Mouse (Mus musculus) liver, embryonic 12.5 days (tissue): Measurements from ENCODE around the gene Tmprss6. TPM values are rescaled to one million over a fixed set of nuclear protein-coding genes. Genes with fewer than 3 reads are reported as not detected.

Source experiments
- ATAC-seq: fragments of 200-750 bp; cut with Nextera tagmentation; 2 replicates; pipeline ENCODE4 v1.8.0; 2017; ENCODE audit warnings: moderate number of reproducible peaks, mild to moderate bottlenecking, moderate library complexity
- H3K27ac ChIP-seq: fragments of 300-500 bp; sonication (generic); 2 replicates; pipeline ENCODE4 v1.5.1; 2016; ENCODE audit warnings: mild to moderate bottlenecking
- H3K27me3 ChIP-seq: fragments of 300-500 bp; sonication (generic); replicated peaks from 2 replicates; pipeline ENCODE4 v1.6.1; 2016; ENCODE audit warnings: mild to moderate bottlenecking, moderate library complexity
- H3K36me3 ChIP-seq: fragments of 300-500 bp; sonication (generic); 2 replicates; pipeline ENCODE4 v1.6.1; 2016; ENCODE audit warnings: mild to moderate bottlenecking, moderate library complexity
- H3K4me1 ChIP-seq: fragments of 300-500 bp; sonication (generic); 2 replicates; pipeline ENCODE4 v1.6.1; 2016
- H3K4me2 ChIP-seq: fragments of 300-500 bp; sonication (generic); 2 replicates; pipeline ENCODE4 v1.6.1; 2016; ENCODE audit warnings: mild to moderate bottlenecking, moderate library complexity
- H3K4me3 ChIP-seq: fragments of 300-500 bp; sonication (generic); 2 replicates; pipeline ENCODE4 v1.5.1; 2016; ENCODE audit warnings: mild to moderate bottlenecking, moderate library complexity
- H3K9ac ChIP-seq: fragments of 300-500 bp; sonication (generic); 2 replicates; pipeline ENCODE4 v1.6.1; 2016; ENCODE audit warnings: mild to moderate bottlenecking, moderate library complexity
- H3K9me3 ChIP-seq: fragments of 300-500 bp; sonication (generic); replicated peaks from 2 replicates; pipeline ENCODE4 v1.6.1; 2016; ENCODE audit warnings: mild to moderate bottlenecking, moderate library complexity
- WGBS: fragments of 180-500 bp; shearing (Covaris S2); methylation state at CpG from one replicate; pipeline ENCODE4 v1.1.7; 2016; ENCODE audit not compliant: insufficient replicate concordance; 5-methylcytosine and 5-hydroxymethylcytosine counted together
- polyA plus RNA-seq: library from polyadenylated mRNA; unstranded; fragments of >200 nt; fragmentation: Nextera tagmentation; extraction: Ambion mirVana; gene quantifications from 2 replicates; pipeline ENCODE4 v1.2.1, GENCODE M21; 2016

Gene Tmprss6
- polyA plus RNA-seq, 1 experiment from 2014 or later: 6.7 TPM

DNA sequence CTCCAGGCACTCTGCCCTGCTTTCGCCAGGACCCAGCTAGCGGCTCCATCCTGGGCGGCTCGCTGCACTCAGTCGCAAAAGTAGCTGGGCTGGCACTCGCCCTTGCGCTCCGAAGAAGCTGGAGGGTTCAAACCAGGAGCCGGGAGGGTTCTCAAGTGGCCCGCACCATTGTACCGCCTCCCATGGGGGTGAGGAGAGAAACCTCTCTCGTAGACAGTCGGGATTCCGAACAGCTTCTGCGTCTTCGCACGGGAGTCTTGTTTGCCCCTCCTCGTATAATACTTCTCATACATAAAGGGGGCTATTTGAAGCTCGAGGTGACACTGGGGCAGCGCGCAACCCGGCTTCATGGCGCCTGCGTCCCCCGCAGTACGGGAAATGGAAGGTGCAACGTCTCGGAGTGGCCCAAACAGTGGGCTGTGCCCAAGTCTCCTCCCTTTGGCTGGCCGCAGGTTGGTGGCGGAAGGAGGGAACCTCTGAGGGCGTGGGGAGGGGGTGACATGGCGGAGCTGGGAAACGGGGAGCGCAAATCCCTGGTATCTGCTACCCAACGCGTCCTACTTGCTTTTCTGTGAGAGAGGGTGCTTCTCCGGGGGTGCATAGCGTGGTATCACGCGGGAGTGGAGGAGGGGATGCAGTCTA lies 62.0 kb downstream of the Tmprss6 start, which contains the start of gene Mpst:
Gene Mpst, plus strand, starts transcription at position 124 of the 642 bp plus-strand sequence.
- Histone ChIP-seq H3K27me3 (peaks cover 33% of the 10 kb centered on the region), H3K9me3 (no peaks in the 10 kb centered on the region), H3K4me3 (peak within 1 kb of the TSS; percentile 85), H3K4me2 (peak within 1 kb of the TSS; percentile 93), H3K36me3 (peaks cover 14% of the 10 kb centered on the region), H3K4me1 (peaks cover 88% of the 10 kb centered on the region), H3K27ac (peak within 1 kb of the TSS; percentile 99), H3K9ac (peak within 1 kb of the TSS; percentile 96)
- WGBS: 1% methylated on average over 40 of the region's 40 CpGs
- peak; percentile 89 for ATAC-seq

- Histone ChIP-seq H3K4me3 (peak within 1 kb of the TSS; percentile 85), H3K4me2 (peak within 1 kb of the TSS; percentile 93), H3K36me3 (peaks cover 12% of the 10 kb centered on the region), H3K27ac (peak within 1 kb of the TSS; percentile 99), H3K27me3 (peaks cover 26% of the 10 kb centered on the region), H3K4me1 (peaks cover 88% of the 10 kb centered on the region), H3K9me3 (no peaks in the 10 kb centered on the region), H3K9ac (peak within 1 kb of the TSS; percentile 96)
- 4% methylated on average over 34 of the region's 34 CpGs for WGBS
- peak; percentile 67 for ATAC-seq
Observed at GRCm38 (mm10) chr15:78405517-78406211, 62.8 kb downstream of the Tmprss6 start, which contains the start of gene Tst. TSS of gene Tst (minus strand) at chr15:78405907.

DNA sequence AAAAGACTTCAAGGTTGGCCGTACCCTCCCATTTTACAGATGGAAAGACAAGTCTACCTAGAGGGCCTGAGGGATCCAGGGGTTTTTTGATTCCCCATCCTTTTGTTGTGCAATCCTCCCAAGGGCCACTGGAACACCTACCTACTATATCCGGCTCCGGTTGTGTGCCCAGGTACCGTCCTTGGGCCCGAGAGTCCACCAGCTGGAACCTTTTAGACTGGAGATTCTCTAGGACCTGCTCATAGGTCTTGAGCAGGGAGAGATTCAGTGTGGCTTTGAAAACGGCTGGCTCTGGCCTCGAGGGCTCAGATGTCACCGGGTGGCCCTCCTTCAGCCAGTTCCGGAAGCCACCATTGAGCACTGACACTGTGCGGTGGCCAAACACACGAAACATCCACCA lies 63.3 kb downstream of the Tmprss6 start:
- H3K9ac ChIP-seq: peak overlapping the region; percentile 96
- peaks cover 22% of the 10 kb centered on the region for H3K27me3 ChIP-seq
- H3K4me3 ChIP-seq: peak overlapping the region; percentile 85
- H3K9me3 ChIP-seq: no peaks in the 10 kb centered on the region
- H3K4me1 ChIP-seq: peaks cover 84% of the 10 kb centered on the region
- peaks cover 7% of the 10 kb centered on the region for H3K36me3 ChIP-seq
- WGBS: 57% methylated on average over 11 of the region's 11 CpGs
- no peak for ATAC-seq
- H3K4me2 ChIP-seq: peak overlapping the region; percentile 93
- peak overlapping the region; percentile 99 for H3K27ac ChIP-seq

GRCm38 (mm10) chr15:78403896-78404295 lies 64.5 kb downstream of the Tmprss6 start:
- Histone ChIP-seq H3K4me3 (peak overlapping the region; percentile 85), H3K4me1 (peaks cover 72% of the 10 kb centered on the region), H3K9ac (peak overlapping the region; percentile 96), H3K27me3 (peaks cover 14% of the 10 kb centered on the region), H3K4me2 (peak overlapping the region; percentile 93), H3K9me3 (no peaks in the 10 kb centered on the region), H3K36me3 (peaks cover 13% of the 10 kb centered on the region), H3K27ac (peak overlapping the region; percentile 99)
- WGBS: 63% methylated on average over 1 of the region's 1 CpGs
- ATAC-seq: no peak

GRCm38 (mm10) chr15:78403301-78403741 lies 65.1 kb downstream of the Tmprss6 start:
- Histone ChIP-seq H3K4me1 (peaks cover 66% of the 10 kb centered on the region), H3K4me2 (peak overlapping the region; percentile 93), H3K27me3 (peaks cover 9% of the 10 kb centered on the region), H3K9ac (peak overlapping the region; percentile 96; the same call in 1 of the 2 replicates), H3K36me3 (peaks cover 13% of the 10 kb centered on the region), H3K27ac (peak overlapping the region; percentile 99), H3K9me3 (no peaks in the 10 kb centered on the region), H3K4me3 (peak overlapping the region; percentile 85)
- 61% methylated on average over 3 of the region's 3 CpGs for WGBS
- no peak for ATAC-seq

DNA sequence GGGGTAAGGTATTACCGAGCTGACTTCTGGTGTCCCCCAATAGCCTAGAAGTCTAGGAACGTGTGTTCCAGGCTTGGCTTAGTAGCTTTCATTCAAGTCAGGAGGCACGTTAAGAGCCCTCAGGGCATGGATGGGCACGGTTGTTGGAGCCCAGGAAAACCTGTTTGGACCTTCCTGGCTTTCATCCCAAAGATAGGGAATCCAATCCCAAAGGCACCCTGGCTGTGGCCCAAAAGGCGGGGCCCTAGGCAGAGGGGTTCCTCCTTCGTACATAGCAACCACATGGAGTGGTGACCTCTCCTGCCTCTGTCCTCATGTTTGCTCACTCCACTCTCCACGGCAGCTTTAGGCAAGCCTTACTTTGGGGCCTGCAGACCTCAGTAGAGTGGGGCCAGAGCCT lies 66.0 kb downstream of the Tmprss6 start:
- peaks cover 57% of the 10 kb centered on the region for H3K4me1 ChIP-seq
- H3K27me3 ChIP-seq: peaks cover 6% of the 10 kb centered on the region; the same call in 1 of the 2 replicates
- H3K4me3 ChIP-seq: no peak overlapping the region
- H3K9me3 ChIP-seq: no peaks in the 10 kb centered on the region
- H3K27ac ChIP-seq: peak overlapping the region; percentile 65
- H3K4me2 ChIP-seq: peak overlapping the region; percentile 93
- 74% methylated on average over 7 of the region's 7 CpGs for WGBS
- ATAC-seq: no peak
- peak overlapping the region; percentile 51; the same call in 1 of the 2 replicates for H3K9ac ChIP-seq
- H3K36me3 ChIP-seq: peaks cover 13% of the 10 kb centered on the region

DNA sequence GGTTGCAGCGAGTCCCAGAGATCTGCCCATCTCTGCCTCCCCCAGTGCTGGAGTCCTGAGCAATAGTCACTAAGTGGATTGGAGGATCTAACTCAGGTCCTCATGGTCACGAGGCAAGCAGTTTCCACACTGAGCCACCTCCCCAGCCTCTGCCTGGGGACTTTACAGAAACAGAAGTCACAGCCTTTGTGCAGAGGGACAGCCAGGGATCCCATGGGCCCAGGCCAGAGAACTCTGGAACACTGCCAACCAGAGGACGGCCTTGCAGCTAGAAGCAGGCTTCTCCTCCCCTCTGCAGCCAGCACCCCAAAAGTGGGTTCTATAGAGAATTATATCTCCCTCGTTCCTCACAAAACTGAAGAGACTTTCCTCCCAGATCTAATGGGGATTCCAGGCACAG lies 66.5 kb downstream of the Tmprss6 start:
- H3K27ac ChIP-seq: peak overlapping the region; percentile 65
- H3K27me3 ChIP-seq: peaks cover 6% of the 10 kb centered on the region; the same call in 1 of the 2 replicates
- no peak for ATAC-seq
- H3K4me1 ChIP-seq: peaks cover 52% of the 10 kb centered on the region
- 66% methylated on average over 4 of the region's 4 CpGs for WGBS
- H3K4me2 ChIP-seq: peak overlapping the region; percentile 93; the same call in 1 of the 2 replicates
- H3K9me3 ChIP-seq: no peaks in the 10 kb centered on the region
- H3K36me3 ChIP-seq: peaks cover 13% of the 10 kb centered on the region
- no peak overlapping the region for H3K4me3 ChIP-seq
- no peak overlapping the region for H3K9ac ChIP-seq

DNA sequence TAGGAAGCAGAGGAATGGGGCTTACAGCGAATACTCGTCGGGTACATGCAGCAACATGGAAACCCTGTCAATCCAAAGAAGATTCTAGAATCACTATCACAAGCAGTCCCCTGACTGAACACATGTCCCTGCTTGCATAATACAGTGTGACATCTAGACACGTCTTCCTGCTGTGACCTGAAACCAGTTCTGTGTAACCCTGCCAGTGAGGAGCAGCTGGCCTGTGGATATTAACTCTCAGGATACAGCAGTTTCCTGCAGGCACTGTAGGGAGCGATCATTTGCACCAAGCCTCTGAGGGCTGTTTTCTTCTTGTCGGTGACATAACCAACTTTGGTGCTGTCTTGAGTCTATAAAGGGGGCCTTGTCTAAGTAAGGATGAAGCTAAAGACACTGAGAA lies 67.1 kb downstream of the Tmprss6 start:
- H3K4me2 ChIP-seq: no peak overlapping the region
- H3K4me3 ChIP-seq: no peak overlapping the region
- H3K4me1 ChIP-seq: peaks cover 52% of the 10 kb centered on the region
- no peak for ATAC-seq
- H3K9me3 ChIP-seq: no peaks in the 10 kb centered on the region
- peaks cover 13% of the 10 kb centered on the region for H3K36me3 ChIP-seq
- no peak overlapping the region for H3K9ac ChIP-seq
- peaks cover 6% of the 10 kb centered on the region; the same call in 1 of the 2 replicates for H3K27me3 ChIP-seq
- WGBS: 70% methylated on average over 6 of the region's 6 CpGs
- peak overlapping the region; percentile 65 for H3K27ac ChIP-seq

DNA sequence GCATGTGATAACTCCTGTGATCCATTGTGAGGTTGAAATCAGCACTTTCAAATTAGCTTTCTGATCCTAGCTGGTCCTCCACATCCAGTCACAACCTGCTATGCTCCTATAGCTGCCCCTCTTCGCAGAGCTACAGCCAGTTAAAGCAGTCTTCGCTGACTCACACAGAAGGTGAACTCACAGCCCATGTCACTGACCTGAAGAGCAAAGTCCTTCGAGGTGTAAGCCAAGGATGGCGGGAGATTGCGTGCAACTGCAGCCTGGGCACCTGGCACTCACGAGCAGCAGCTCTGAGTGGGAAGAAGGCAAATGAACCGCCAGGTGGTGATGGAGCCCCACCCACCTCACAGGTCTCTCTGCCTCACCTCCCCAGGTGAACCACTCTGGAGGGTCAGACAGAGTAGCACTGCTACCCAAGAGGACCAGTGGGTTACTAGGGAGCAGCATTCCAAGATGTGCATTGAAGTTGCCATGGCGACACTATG lies 72.9 kb downstream of the Tmprss6 start, which contains the start of gene Tex33:
Gene Tex33, minus strand, starts transcription at position 435 of the 485 bp plus-strand sequence.
- no peak within 1 kb of the TSS for H3K4me3 ChIP-seq
- no peaks in the 10 kb centered on the region for H3K9me3 ChIP-seq
- peaks cover 26% of the 10 kb centered on the region for H3K27me3 ChIP-seq
- 66% methylated on average over 8 of the region's 8 CpGs for WGBS
- H3K4me2 ChIP-seq: no peak within 1 kb of the TSS
- H3K4me1 ChIP-seq: 0 out of 2 replicates have a peak, but pooled peaks cover under 1% of the 10 kb centered on the region
- H3K9ac ChIP-seq: no peak within 1 kb of the TSS
- H3K27ac ChIP-seq: no peak within 1 kb of the TSS
- no peak for ATAC-seq
- H3K36me3 ChIP-seq: peaks cover 7% of the 10 kb centered on the region

GRCm38 (mm10) chr15:78390855-78391254 lies 77.6 kb downstream of the Tmprss6 start:
- ATAC-seq: no peak
- Histone ChIP-seq H3K36me3 (no peaks in the 10 kb centered on the region), H3K9ac (no peak overlapping the region), H3K4me1 (no peaks in the 10 kb centered on the region), H3K27ac (no peak overlapping the region), H3K4me3 (no peak overlapping the region), H3K9me3 (no peaks in the 10 kb centered on the region), H3K4me2 (no peak overlapping the region), H3K27me3 (peaks cover 36% of the 10 kb centered on the region)
- WGBS: 65% methylated on average over 3 of the region's 3 CpGs
